Mouse (Mus musculus): ENCODE data around the gene Gm12695. TPM values are rescaled to one million over a fixed set of nuclear protein-coding genes. Genes with fewer than 3 reads are reported as not detected.

Gm12695 gene
- polyA plus RNA-seq, 1 experiment from 2014 or later = not detected

GRCm38 (mm10) chr4:96718977-96719966 lies 65.7 kb downstream of the Gm12695 start:
- peak; percentile 97 for ATAC-seq
- H3K4me2 ChIP-seq (ENCODE audit: low read length) = no peak overlapping the region
- no peak overlapping the region for H3K9ac ChIP-seq (ENCODE audit: low read depth, low read length)
- no peak overlapping the region for H3K4me3 ChIP-seq (ENCODE audit: low read length)
- H3K9me3 ChIP-seq (ENCODE audit: control insufficient read depth, low read length) = no peaks in the 10 kb centered on the region
- 28% methylated on average over 4 of the region's 4 CpGs for WGBS
- H3K4me1 ChIP-seq (ENCODE audit: control insufficient read depth, insufficient read depth, low read depth, low read length) = no peaks in the 10 kb centered on the region
- no peaks in the 10 kb centered on the region for H3K36me3 ChIP-seq (ENCODE audit: control insufficient read depth, insufficient read depth, low read length)
- no peaks in the 10 kb centered on the region for H3K27me3 ChIP-seq (replicated peaks; ENCODE audit: control insufficient read depth, insufficient read depth, low read length)
- H3K27ac ChIP-seq (ENCODE audit: low read depth, low read length) = peak overlapping the region; percentile 53; the same call in 1 of the 2 replicates

DNA sequence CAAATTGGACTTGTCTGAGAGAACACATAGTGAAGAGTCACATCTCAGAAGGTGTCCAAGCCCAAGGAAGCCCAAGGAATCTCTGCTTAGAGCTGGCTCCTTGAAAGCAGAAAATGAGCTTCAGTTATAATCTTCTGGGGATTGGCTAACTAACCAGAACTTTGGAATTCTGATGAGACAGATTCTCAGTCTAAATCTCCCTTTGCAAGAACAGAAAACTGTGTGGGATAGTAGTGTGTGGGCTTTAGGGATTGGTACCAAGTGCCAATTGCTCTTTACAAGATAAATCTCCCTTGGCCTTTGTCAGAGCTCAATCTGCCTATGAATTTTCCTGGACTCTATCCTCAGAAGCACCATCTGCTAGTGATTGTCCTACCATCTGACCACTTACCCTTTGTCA lies 66.5 kb downstream of the Gm12695 start:
- Histone ChIP-seq H3K4me3 (ENCODE audit: low read length) (no peak overlapping the region), H3K27ac (ENCODE audit: low read depth, low read length) (peak overlapping the region; percentile 5; the same call in 1 of the 2 replicates), H3K4me1 (ENCODE audit: control insufficient read depth, insufficient read depth, low read depth, low read length) (no peaks in the 10 kb centered on the region), H3K4me2 (ENCODE audit: low read length) (no peak overlapping the region), H3K9me3 (ENCODE audit: control insufficient read depth, low read length) (no peaks in the 10 kb centered on the region), H3K36me3 (ENCODE audit: control insufficient read depth, insufficient read depth, low read length) (no peaks in the 10 kb centered on the region), H3K9ac (ENCODE audit: low read depth, low read length) (no peak overlapping the region), H3K27me3 (replicated peaks; ENCODE audit: control insufficient read depth, insufficient read depth, low read length) (no peaks in the 10 kb centered on the region)
- no peak for ATAC-seq

DNA sequence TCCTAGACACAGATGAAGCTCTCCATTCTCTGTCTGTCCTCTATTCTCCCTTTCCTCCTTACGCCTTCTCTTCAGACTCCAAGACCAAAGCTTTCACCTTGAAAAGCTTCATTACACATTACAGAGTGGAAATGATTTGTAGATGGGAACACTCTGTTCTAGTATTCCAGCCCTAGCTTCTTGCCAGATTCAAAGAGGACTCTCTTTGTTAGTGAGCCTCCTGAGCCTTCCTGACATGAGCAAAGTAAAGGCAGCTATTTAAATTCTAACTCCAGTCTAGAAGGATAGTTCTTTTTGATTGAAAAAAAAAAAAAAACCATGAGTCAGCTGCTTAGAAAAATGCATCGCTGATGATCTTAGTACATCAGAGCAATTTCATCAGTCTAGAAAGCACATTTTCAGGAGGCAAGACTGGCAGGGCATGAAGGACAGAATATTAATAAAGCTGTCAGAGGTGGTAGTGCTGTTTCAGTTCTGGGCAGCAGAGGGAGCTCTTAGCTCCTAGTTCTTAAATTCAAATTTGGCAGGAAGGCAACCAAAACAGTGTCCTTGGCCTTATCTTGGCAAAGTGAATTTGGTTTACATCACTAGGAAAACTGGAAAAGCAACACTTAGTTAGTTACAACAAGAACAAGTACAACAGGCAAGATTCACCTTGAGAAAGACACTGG lies 79.6 kb downstream of the Gm12695 start:
- peak; percentile 56; the same call in 1 of the 2 replicates for ATAC-seq
- 49% methylated on average over 2 of the region's 2 CpGs for WGBS
- 0 out of 2 replicates have a peak overlapping the region, but pooled peaks have one; percentile 34 for H3K27ac ChIP-seq (ENCODE audit: low read depth, low read length)
- H3K9me3 ChIP-seq (ENCODE audit: control insufficient read depth, low read length) = no peaks in the 10 kb centered on the region
- H3K9ac ChIP-seq (ENCODE audit: low read depth, low read length) = no peak overlapping the region
- no peaks in the 10 kb centered on the region; the same call in 1 of the 2 replicates for H3K4me1 ChIP-seq (ENCODE audit: control insufficient read depth, insufficient read depth, low read depth, low read length)
- H3K27me3 ChIP-seq (replicated peaks; ENCODE audit: control insufficient read depth, insufficient read depth, low read length) = no peaks in the 10 kb centered on the region
- no peaks in the 10 kb centered on the region for H3K36me3 ChIP-seq (ENCODE audit: control insufficient read depth, insufficient read depth, low read length)
- H3K4me3 ChIP-seq (ENCODE audit: low read length) = no peak overlapping the region
- no peak overlapping the region for H3K4me2 ChIP-seq (ENCODE audit: low read length)

GRCm38 (mm10) chr4:96698218-96698561 lies 86.8 kb downstream of the Gm12695 start:
- Histone ChIP-seq H3K4me1 (ENCODE audit: control insufficient read depth, insufficient read depth, low read depth, low read length) (peaks cover 16% of the 10 kb centered on the region), H3K4me2 (ENCODE audit: low read length) (peak overlapping the region; percentile 17; the same call in 1 of the 2 replicates), H3K9ac (ENCODE audit: low read depth, low read length) (no peak overlapping the region; the same call in 1 of the 2 replicates), H3K9me3 (ENCODE audit: control insufficient read depth, low read length) (no peaks in the 10 kb centered on the region), H3K27me3 (replicated peaks; ENCODE audit: control insufficient read depth, insufficient read depth, low read length) (no peaks in the 10 kb centered on the region), H3K36me3 (ENCODE audit: control insufficient read depth, insufficient read depth, low read length) (no peaks in the 10 kb centered on the region), H3K27ac (ENCODE audit: low read depth, low read length) (peak overlapping the region; percentile 75), H3K4me3 (ENCODE audit: low read length) (no peak overlapping the region)
- whole genome bisulfite sequencing = 46% methylated on average over 5 of the region's 5 CpGs
- ATAC-seq = no peak

DNA sequence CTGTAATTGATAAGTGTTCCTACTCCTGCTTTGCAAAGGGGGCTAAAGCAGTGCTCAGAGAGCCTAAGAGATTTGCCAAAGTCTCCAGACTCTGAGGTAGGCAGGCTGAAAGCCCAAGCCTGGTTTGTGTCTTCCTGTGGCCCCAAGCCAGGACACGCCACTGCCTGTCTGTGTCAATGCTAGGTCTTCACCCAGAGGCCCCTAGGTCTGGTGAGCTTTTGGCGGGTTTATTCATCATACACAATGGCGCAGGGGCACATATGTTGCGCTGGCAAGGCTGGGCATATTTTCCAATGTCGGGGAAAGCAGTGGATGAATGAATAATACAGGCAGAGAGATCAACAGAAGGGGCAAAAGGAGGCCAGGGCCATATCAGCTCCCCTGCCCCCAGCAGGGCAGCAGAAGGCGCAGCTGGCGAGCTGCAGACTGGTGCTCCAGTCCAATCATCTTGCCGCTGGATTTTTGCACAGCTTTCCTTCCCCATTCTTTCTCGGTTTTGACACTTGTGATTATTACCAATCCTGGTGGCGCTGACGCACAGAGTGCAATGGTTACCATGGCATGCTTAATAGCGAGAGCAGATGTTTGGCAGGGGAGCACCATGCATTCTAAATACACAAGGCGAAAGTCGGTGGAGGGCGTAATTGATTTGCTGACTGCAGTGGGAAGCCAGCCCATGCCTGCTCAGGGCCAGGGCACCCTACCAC lies 87.3 kb downstream of the Gm12695 start:
- H3K27me3 ChIP-seq (replicated peaks; ENCODE audit: control insufficient read depth, insufficient read depth, low read length) = no peaks in the 10 kb centered on the region
- peak; percentile 85 for ATAC-seq
- peak overlapping the region; percentile 17 for H3K4me2 ChIP-seq (ENCODE audit: low read length)
- peak overlapping the region; percentile 75 for H3K27ac ChIP-seq (ENCODE audit: low read depth, low read length)
- H3K36me3 ChIP-seq (ENCODE audit: control insufficient read depth, insufficient read depth, low read length) = no peaks in the 10 kb centered on the region
- peaks cover 16% of the 10 kb centered on the region for H3K4me1 ChIP-seq (ENCODE audit: control insufficient read depth, insufficient read depth, low read depth, low read length)
- whole genome bisulfite sequencing = 36% methylated on average over 15 of the region's 15 CpGs
- H3K4me3 ChIP-seq (ENCODE audit: low read length) = no peak overlapping the region
- peak overlapping the region; percentile 38; the same call in 1 of the 2 replicates for H3K9ac ChIP-seq (ENCODE audit: low read depth, low read length)
- no peaks in the 10 kb centered on the region for H3K9me3 ChIP-seq (ENCODE audit: control insufficient read depth, low read length)

DNA sequence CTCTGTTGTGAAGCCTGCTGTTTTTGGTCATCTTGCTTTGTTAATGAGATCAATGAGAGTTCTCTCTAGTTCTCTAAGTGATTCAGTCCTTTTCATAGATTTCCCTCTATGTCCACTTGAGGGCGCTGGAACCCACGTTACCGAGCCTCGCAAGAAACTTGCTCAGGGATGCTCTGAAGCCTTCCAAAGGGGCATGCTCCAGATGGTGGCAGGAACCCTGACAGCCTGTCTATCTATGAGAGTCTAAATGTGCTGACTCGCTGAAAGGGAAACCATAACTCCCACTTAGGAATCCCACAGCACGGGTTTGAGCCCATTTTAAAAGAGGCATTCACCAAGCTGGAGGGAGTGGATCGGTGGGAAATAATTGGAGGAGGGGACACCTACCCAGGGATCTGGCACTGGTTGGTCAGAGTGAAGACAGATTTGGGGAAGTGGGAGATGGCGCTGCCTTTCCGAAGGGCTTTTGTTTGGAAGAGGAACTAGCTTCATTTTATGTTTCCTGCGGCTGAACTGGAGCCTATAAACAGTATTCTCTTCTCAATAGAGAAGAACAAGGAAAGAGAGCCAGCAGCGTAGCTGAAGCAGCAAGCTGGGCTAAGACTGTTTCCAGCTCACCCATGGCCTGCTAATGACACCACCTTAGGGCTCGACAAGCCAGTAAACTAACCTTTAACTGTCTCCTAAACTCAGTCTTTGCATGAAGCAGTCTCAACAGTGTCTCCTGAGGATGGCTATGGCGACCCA lies 88.2 kb downstream of the Gm12695 start:
- peak overlapping the region; percentile 43 for H3K9ac ChIP-seq (ENCODE audit: low read depth, low read length)
- ATAC-seq = peak; percentile 90
- H3K4me2 ChIP-seq (ENCODE audit: low read length) = peak overlapping the region; percentile 46
- no peaks in the 10 kb centered on the region for H3K36me3 ChIP-seq (ENCODE audit: control insufficient read depth, insufficient read depth, low read length)
- 0 out of 2 replicates have a peak overlapping the region, but pooled peaks have one; percentile 10 for H3K4me3 ChIP-seq (ENCODE audit: low read length)
- H3K9me3 ChIP-seq (ENCODE audit: control insufficient read depth, low read length) = no peaks in the 10 kb centered on the region
- H3K27ac ChIP-seq (ENCODE audit: low read depth, low read length) = peak overlapping the region; percentile 75
- 28% methylated on average over 13 of the region's 13 CpGs for whole genome bisulfite sequencing
- H3K27me3 ChIP-seq (replicated peaks; ENCODE audit: control insufficient read depth, insufficient read depth, low read length) = no peaks in the 10 kb centered on the region
- peaks cover 16% of the 10 kb centered on the region for H3K4me1 ChIP-seq (ENCODE audit: control insufficient read depth, insufficient read depth, low read depth, low read length)

- ATAC-seq = peak; percentile 72
- H3K4me2 ChIP-seq (ENCODE audit: low read length) = no peak overlapping the region
- H3K27ac ChIP-seq (ENCODE audit: low read depth, low read length) = no peak overlapping the region
- no peaks in the 10 kb centered on the region for H3K4me1 ChIP-seq (ENCODE audit: control insufficient read depth, insufficient read depth, low read depth, low read length)
- no peaks in the 10 kb centered on the region for H3K27me3 ChIP-seq (replicated peaks; ENCODE audit: control insufficient read depth, insufficient read depth, low read length)
- H3K9me3 ChIP-seq (ENCODE audit: control insufficient read depth, low read length) = no peaks in the 10 kb centered on the region
- no peaks in the 10 kb centered on the region for H3K36me3 ChIP-seq (ENCODE audit: control insufficient read depth, insufficient read depth, low read length)
- no peak overlapping the region for H3K9ac ChIP-seq (ENCODE audit: low read depth, low read length)
- 36% methylated on average over 2 of the region's 2 CpGs for WGBS
- no peak overlapping the region for H3K4me3 ChIP-seq (ENCODE audit: low read length)
Measured at GRCm38 (mm10) chr4:96687358-96687803, 97.6 kb downstream of the Gm12695 start.

GRCm38 (mm10) chr4:96683474-96683873 lies 101.5 kb downstream of the Gm12695 start:
- Histone ChIP-seq H3K9ac (ENCODE audit: low read depth, low read length) (no peak overlapping the region), H3K27ac (ENCODE audit: low read depth, low read length) (no peak overlapping the region), H3K4me1 (ENCODE audit: control insufficient read depth, insufficient read depth, low read depth, low read length) (no peaks in the 10 kb centered on the region), H3K4me2 (ENCODE audit: low read length) (no peak overlapping the region), H3K27me3 (replicated peaks; ENCODE audit: control insufficient read depth, insufficient read depth, low read length) (no peaks in the 10 kb centered on the region), H3K4me3 (ENCODE audit: low read length) (no peak overlapping the region), H3K9me3 (ENCODE audit: control insufficient read depth, low read length) (no peaks in the 10 kb centered on the region), H3K36me3 (ENCODE audit: control insufficient read depth, insufficient read depth, low read length) (no peaks in the 10 kb centered on the region)
- ATAC-seq = peak; percentile 77
- WGBS = 25% methylated on average over 2 of the region's 2 CpGs

All from hindbrain, embryonic 16.5 days (tissue).